Mouse (Mus musculus) bone marrow macrophage, adult 2 months (primary cell): ENCODE measurements at regions not wholly inside any gene's neighbourhood (a gene's known extent, or its start where the extent isn't known, plus 50 kb on each side); places are given as distances from the start of the nearest gene placed in this dataset.

ENCODE experiments used
- CTCF ChIP-seq: IDR thresholded peaks from 2 replicates; pipeline ENCODE4 v1.5.1; 2012; ENCODE audit warnings: low read depth, mild to moderate bottlenecking, low read length, moderate library complexity
- POLR2A ChIP-seq: IDR thresholded peaks from 2 replicates; pipeline ENCODE4 v1.6.1; 2012; ENCODE audit warnings: mild to moderate bottlenecking, low read depth, low read length, borderline replicate concordance

DNA sequence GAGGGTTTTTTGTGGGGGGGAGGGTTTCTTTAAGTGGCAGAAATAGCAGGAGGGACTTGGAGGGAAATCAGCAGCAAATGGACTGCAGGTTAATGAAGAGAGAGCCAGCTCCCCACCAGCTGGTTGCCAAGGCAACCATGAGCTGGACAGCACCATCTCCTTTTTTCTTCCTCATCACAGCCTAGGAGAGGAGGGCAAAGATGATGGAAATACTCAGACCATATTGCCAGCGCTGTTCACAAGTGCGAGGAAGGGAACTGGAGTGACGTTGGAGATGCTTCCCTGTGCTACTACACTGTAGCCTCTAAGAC lies 93.9 kb downstream of the Sox11 start:
- TF ChIP-seq CTCF (no peak), POLR2A (no peak)
